Mouse (Mus musculus): Measurements from ENCODE around the gene Mucl3. TPM values are rescaled to one million over a fixed set of nuclear protein-coding genes. Genes with fewer than 3 reads are reported as not detected.

The Mucl3 gene
- 0.07 TPM in 1 of 2 replicates, not detected in the other for polyA plus RNA-seq (2012; ENCODE audit: low replicate concordance)

GRCm38 (mm10) chr17:35643609-35644236 is at the start of gene Mucl3:
TSS of gene Mucl3 (minus strand) at chr17:35643695.

GRCm38 (mm10) chr17:35673416-35674035 is 30.0 kb upstream of the Mucl3 start, which contains the start of gene Gtf2h4:
TSS of gene Gtf2h4 (minus strand) at chr17:35673739.

GRCm38 (mm10) chr17:35667334-35668065 is 24.0 kb upstream of the Mucl3 start, which contains the start of gene Vars2:
TSS of gene Vars2 (minus strand) at chr17:35667592.

GRCm38 (mm10) chr17:35626537-35626936 is 17.0 kb downstream of the Mucl3 start, which contains the start of gene Gm9573:
TSS of gene Gm9573 (minus strand) at chr17:35626637.

GRCm38 (mm10) chr17:35601249-35601648 is 42.2 kb downstream of the Mucl3 start, which contains the start of gene Sfta2:
TSS of gene Sfta2 (plus strand) at chr17:35601549.

Other genes with a start within 250 kb of the Mucl3 start
- 67.9 and 111 TPM in 2 replicates for gene H2-Q6, start 218.8 kb downstream of the Mucl3 start, polyA plus RNA-seq (2012; ENCODE audit: low replicate concordance)
- 8.4 and 19.9 TPM in 2 replicates for gene H2-Q7, start 204.5 kb downstream of the Mucl3 start, polyA plus RNA-seq (2012; ENCODE audit: low replicate concordance)
- gene H2-Q10, start 173.6 kb downstream of the Mucl3 start, polyA plus RNA-seq (2012; ENCODE audit: low replicate concordance) = 2.4 and 3.7 TPM in 2 replicates
- not detected in 2 replicates for gene Pou5f1, start 137.7 kb downstream of the Mucl3 start, polyA plus RNA-seq (2012; ENCODE audit: low replicate concordance)
- 65.9 and 189 TPM in 2 replicates for gene Tcf19, start 126.9 kb downstream of the Mucl3 start, polyA plus RNA-seq (2012; ENCODE audit: low replicate concordance)
- gene Cchcr1, start 126.6 kb downstream of the Mucl3 start, polyA plus RNA-seq (2012; ENCODE audit: low replicate concordance) = 14.0 and 29.7 TPM in 2 replicates
- gene Psors1c2, start 110.5 kb downstream of the Mucl3 start, polyA plus RNA-seq (2012; ENCODE audit: low replicate concordance) = 5.1 and 6.5 TPM in 2 replicates
- gene Cdsn, start 91.6 kb downstream of the Mucl3 start, polyA plus RNA-seq (2012; ENCODE audit: low replicate concordance) = not detected in 2 replicates
- gene 2300002M23Rik, start 76.2 kb downstream of the Mucl3 start, polyA plus RNA-seq (2012; ENCODE audit: low replicate concordance) = 0.18 and 0.27 TPM in 2 replicates
- gene Sfta2, start 42.1 kb downstream of the Mucl3 start, polyA plus RNA-seq (2012; ENCODE audit: low replicate concordance) = not detected in 2 replicates
- not detected in 2 replicates for gene Gm9573, start 17.1 kb downstream of the Mucl3 start, polyA plus RNA-seq (2012; ENCODE audit: low replicate concordance)
- 130 and 160 TPM in 2 replicates for gene Vars2, start 23.9 kb upstream of the Mucl3 start, polyA plus RNA-seq (2012; ENCODE audit: low replicate concordance)
- 13.7 and 44.1 TPM in 2 replicates for gene Gtf2h4, start 30.0 kb upstream of the Mucl3 start, polyA plus RNA-seq (2012; ENCODE audit: low replicate concordance)
- gene Ddr1, start 60.9 kb upstream of the Mucl3 start, polyA plus RNA-seq (2012; ENCODE audit: low replicate concordance) = 8.0 and 11.4 TPM in 2 replicates
- gene Ier3, start 178.0 kb upstream of the Mucl3 start, polyA plus RNA-seq (2012; ENCODE audit: low replicate concordance) = 13.5 and 25.1 TPM in 2 replicates
- 15.9 and 21.2 TPM in 2 replicates for gene Flot1, start 179.5 kb upstream of the Mucl3 start, polyA plus RNA-seq (2012; ENCODE audit: low replicate concordance)
- 56.2 and 381 TPM in 2 replicates for gene Tubb5, start 194.6 kb upstream of the Mucl3 start, polyA plus RNA-seq (2012; ENCODE audit: low replicate concordance)
- gene Mdc1, start 197.8 kb upstream of the Mucl3 start, polyA plus RNA-seq (2012; ENCODE audit: low replicate concordance) = 7.6 and 23.3 TPM in 2 replicates
- 6.1 and 21.0 TPM in 2 replicates for gene Nrm, start 217.6 kb upstream of the Mucl3 start, polyA plus RNA-seq (2012; ENCODE audit: low replicate concordance)
- gene Ppp1r18, start 221.9 kb upstream of the Mucl3 start, polyA plus RNA-seq (2012; ENCODE audit: low replicate concordance) = 60.9 and 104 TPM in 2 replicates
- 47.3 and 54.9 TPM in 2 replicates for gene Dhx16, start 236.1 kb upstream of the Mucl3 start, polyA plus RNA-seq (2012; ENCODE audit: low replicate concordance)